Mouse (Mus musculus) kidney, postnatal 0 days (tissue): ENCODE results near the gene Aqp9. TPM values are rescaled to one million over a fixed set of nuclear protein-coding genes. Genes with fewer than 3 reads are reported as not detected.

Source experiments
- ATAC-seq: fragments of 200-750 bp; cut with Nextera tagmentation; replicated peaks from 2 replicates; pipeline ENCODE4 v1.8.0; 2017; ENCODE audit warnings: low read depth, moderate number of reproducible peaks, moderate TSS enrichment, moderate library complexity; ENCODE audit not compliant: low FRiP score
- DNase-seq: peaks from one replicate; pipeline ENCODE4 v3.0.0-alpha.2; 2016; ENCODE audit warnings: low spot score
- H3K27ac ChIP-seq: fragments of 300-500 bp; sonication (generic); 2 replicates; pipeline ENCODE4 v1.5.1; 2014; ENCODE audit warnings: mild to moderate bottlenecking
- H3K27me3 ChIP-seq: fragments of 300-500 bp; sonication (generic); 2 replicates; pipeline ENCODE4 v1.6.1; 2014; ENCODE audit warnings: low read length, mixed read lengths; ENCODE audit not compliant: insufficient read depth
- H3K36me3 ChIP-seq: fragments of 300-500 bp; sonication (generic); 2 replicates; pipeline ENCODE4 v1.6.1; 2014; ENCODE audit warnings: low read length, mixed read lengths; ENCODE audit not compliant: insufficient read depth
- H3K4me1 ChIP-seq: fragments of 300-500 bp; sonication (generic); replicated peaks from 2 replicates; pipeline ENCODE4 v1.6.1; 2014; ENCODE audit warnings: antibody characterized with exemption, low read length, mixed read lengths; ENCODE audit not compliant: insufficient read depth
- H3K4me2 ChIP-seq: fragments of 300-500 bp; sonication (generic); 2 replicates; pipeline ENCODE4 v1.6.1; 2014; ENCODE audit warnings: mild to moderate bottlenecking, low read length, moderate library complexity, mixed read lengths
- H3K4me3 ChIP-seq: fragments of 300-500 bp; sonication (generic); replicated peaks from 2 replicates; pipeline ENCODE4 v1.5.1; 2014; ENCODE audit warnings: low read depth, low read length
- H3K9ac ChIP-seq: fragments of 300-500 bp; sonication (generic); 2 replicates; pipeline ENCODE4 v1.6.1; 2014; ENCODE audit warnings: low read depth, low read length
- H3K9me3 ChIP-seq: fragments of 300-500 bp; sonication (generic); replicated peaks from 2 replicates; pipeline ENCODE4 v1.6.1; 2016; ENCODE audit warnings: low read length, inconsistent platforms, mixed read lengths
- CTCF ChIP-seq: IDR thresholded peaks from 2 replicates; pipeline ENCODE4 v1.5.1; 2016; ENCODE audit warnings: antibody characterized with exemption, low read depth, mild to moderate bottlenecking, moderate library complexity
- whole genome bisulfite sequencing: fragments of 180-500 bp; shearing (Covaris S2); extraction: QIAGEN DNeasy Blood & Tissue Kit; methylation state at CpG from one replicate; pipeline ENCODE4 v1.1.7; 2014; 5-methylcytosine and 5-hydroxymethylcytosine counted together
- polyA plus RNA-seq: library from polyadenylated mRNA; unstranded; fragments of >200 nt; fragmentation: Nextera tagmentation; extraction: Ambion mirVana; gene quantifications from 2 replicates; pipeline ENCODE4 v1.2.1, GENCODE M21; 2015

Gene Aqp9
- polyA plus RNA-seq, 1 experiment from 2014 or later = 0.04 TPM

DNA sequence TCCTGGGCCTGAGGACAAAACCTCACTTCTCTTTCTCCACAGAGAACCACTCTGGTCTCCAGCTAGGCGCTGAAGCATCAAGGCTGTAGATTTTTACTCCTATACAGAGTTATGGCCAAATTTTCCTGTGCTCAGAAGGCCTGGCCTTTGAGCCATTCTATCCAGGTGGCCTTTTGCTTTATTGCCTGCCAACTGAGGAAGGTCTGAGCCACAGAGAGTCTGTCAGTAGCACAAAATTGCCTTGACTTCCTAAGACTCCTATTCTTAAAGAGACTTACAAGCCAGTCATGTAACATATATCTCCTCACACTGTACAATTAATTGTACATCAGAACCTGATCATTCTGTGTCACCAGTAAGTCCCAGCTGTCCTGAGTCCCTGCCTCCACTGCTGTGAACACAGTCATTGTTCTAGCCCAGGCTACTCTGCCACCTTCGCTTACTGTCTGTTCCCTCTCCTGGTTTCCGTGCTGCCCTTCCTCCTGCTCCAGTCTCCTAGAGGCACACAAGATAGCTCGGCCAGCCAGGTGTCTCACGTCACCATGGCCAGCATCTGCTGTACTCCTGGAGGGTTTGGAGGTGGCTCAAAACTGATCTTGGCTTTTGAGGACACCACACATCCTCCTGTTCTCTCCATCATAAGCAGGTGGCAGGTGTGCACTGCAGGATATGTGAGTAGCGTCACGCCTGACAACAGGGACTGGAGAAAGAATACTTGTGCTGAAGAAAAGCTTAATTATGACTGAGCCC lies 96.7 kb downstream of the Aqp9 start:
- Histone ChIP-seq H3K27ac (no peak overlapping the region), H3K4me2 (no peak overlapping the region), H3K4me1 (no peaks in the 10 kb centered on the region), H3K27me3 (no peaks in the 10 kb centered on the region), H3K9ac (no peak overlapping the region), H3K9me3 (no peaks in the 10 kb centered on the region), H3K4me3 (no peak overlapping the region), H3K36me3 (no peaks in the 10 kb centered on the region)
- no peak for TF ChIP-seq CTCF
- no peak for DNase-seq
- ATAC-seq = no peak
- WGBS = 69% methylated on average over 7 of the region's 7 CpGs

DNA sequence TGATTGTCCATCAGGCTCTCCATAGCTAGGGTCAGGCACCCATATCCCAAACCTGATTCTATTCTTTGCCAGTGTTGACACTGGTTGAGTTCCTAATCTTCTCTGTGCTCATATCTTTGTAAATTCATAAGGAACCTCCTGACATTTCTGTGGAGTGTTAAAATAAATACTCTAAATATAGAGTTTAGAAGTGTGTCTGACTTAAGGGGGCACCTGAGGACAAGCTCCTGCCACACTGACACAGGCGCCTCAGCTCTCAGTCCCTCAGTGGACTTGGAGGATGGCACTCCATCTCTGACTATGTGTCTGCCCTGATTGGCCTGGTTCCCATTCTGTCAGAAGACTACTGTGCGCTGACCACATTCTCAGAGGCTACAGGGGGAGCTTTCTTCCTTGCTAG lies 97.9 kb downstream of the Aqp9 start:
- no peak for TF ChIP-seq CTCF
- DNase-seq (no peak), ATAC-seq (no peak)
- H3K27me3 ChIP-seq = no peaks in the 10 kb centered on the region
- WGBS = 98% methylated on average over 2 of the region's 2 CpGs
- no peak overlapping the region for H3K4me2 ChIP-seq
- no peaks in the 10 kb centered on the region for H3K4me1 ChIP-seq
- no peaks in the 10 kb centered on the region for H3K9me3 ChIP-seq
- no peak overlapping the region for H3K4me3 ChIP-seq
- no peak overlapping the region for H3K9ac ChIP-seq
- H3K36me3 ChIP-seq = no peaks in the 10 kb centered on the region
- H3K27ac ChIP-seq = no peak overlapping the region

DNA sequence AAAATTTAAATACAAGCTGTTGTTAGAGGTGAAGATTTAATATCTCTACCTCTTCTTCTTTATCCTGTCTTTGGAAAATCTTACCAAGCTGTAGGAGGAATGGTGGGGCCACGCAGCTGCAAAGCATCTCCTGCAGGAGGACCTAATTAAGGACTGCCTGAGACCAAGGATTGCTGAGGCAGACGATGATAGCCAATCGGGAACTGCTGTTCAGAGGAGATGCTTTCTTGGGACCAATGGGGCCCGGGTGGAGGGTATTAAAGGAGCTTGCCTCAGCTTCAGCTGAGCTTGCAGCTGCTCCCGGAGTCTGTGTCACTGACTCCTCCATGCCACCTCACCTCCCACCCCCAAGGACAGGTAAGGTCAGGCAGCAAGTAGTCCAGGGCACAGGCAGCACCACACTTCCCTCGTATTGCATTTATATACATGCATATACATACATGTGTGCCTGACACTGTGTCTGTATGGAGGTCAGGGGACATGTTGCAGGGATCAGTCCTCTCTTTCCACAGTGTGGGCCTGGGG lies 99.6 kb downstream of the Aqp9 start:
- Histone ChIP-seq H3K9ac (no peak overlapping the region), H3K27me3 (no peaks in the 10 kb centered on the region), H3K27ac (no peak overlapping the region), H3K4me3 (no peak overlapping the region), H3K36me3 (no peaks in the 10 kb centered on the region), H3K9me3 (no peaks in the 10 kb centered on the region), H3K4me2 (no peak overlapping the region), H3K4me1 (no peaks in the 10 kb centered on the region)
- no peak for DNase-seq
- no peak for TF ChIP-seq CTCF
- ATAC-seq = no peak
- 52% methylated on average over 6 of the region's 6 CpGs for WGBS

DNA sequence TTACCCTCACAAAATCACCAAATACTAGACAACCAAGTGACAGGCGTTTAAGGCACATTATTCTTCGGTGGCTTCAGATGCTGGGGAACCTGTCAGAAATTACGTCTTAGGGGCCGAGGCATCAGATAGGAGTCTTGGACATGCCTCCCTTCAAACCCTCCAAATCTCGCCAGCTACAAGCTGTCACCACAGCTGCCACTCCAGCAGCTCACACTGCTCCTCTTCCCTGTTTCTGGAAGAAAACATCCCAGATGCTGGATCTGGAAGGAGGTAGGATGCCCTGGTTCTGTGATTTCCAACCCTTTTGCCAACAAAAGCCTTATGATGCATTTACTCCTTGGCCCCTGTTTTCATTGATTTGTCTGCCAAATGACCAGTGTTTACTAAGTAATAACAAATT lies 101.3 kb downstream of the Aqp9 start:
- ATAC-seq = no peak
- Histone ChIP-seq H3K36me3 (no peaks in the 10 kb centered on the region), H3K4me3 (no peak overlapping the region), H3K9me3 (no peaks in the 10 kb centered on the region), H3K4me2 (no peak overlapping the region), H3K27ac (no peak overlapping the region), H3K9ac (no peak overlapping the region), H3K4me1 (no peaks in the 10 kb centered on the region), H3K27me3 (no peaks in the 10 kb centered on the region)
- TF ChIP-seq CTCF = no peak
- no peak for DNase-seq
- 84% methylated on average over 5 of the region's 5 CpGs for WGBS

DNA sequence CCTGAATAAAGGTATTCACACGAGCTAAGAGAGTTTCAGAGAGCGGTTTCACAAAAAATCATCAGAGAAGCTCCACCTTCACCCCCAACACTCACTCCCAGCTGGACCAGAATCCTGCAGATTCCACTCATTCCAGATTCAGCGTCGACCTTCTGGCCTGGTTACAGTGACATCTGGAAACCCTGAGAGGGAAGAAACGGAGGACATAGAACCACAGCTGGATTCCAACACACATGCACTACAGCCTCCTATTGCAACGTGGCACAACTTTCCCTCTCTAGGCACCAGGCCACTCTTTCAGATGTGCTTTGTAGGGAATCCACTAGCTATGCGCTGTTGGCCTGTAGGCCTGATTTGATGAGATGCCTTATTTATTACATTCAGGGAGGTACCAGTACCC lies 102.0 kb downstream of the Aqp9 start:
- WGBS = 63% methylated on average over 7 of the region's 7 CpGs
- H3K9ac ChIP-seq = no peak overlapping the region
- no peak overlapping the region for H3K4me3 ChIP-seq
- TF ChIP-seq CTCF = no peak
- H3K4me2 ChIP-seq = no peak overlapping the region
- H3K36me3 ChIP-seq = no peaks in the 10 kb centered on the region
- H3K4me1 ChIP-seq = no peaks in the 10 kb centered on the region
- no peak overlapping the region for H3K27ac ChIP-seq
- no peaks in the 10 kb centered on the region for H3K9me3 ChIP-seq
- DNase-seq = peak; percentile 34
- ATAC-seq = no peak
- no peaks in the 10 kb centered on the region for H3K27me3 ChIP-seq

DNA sequence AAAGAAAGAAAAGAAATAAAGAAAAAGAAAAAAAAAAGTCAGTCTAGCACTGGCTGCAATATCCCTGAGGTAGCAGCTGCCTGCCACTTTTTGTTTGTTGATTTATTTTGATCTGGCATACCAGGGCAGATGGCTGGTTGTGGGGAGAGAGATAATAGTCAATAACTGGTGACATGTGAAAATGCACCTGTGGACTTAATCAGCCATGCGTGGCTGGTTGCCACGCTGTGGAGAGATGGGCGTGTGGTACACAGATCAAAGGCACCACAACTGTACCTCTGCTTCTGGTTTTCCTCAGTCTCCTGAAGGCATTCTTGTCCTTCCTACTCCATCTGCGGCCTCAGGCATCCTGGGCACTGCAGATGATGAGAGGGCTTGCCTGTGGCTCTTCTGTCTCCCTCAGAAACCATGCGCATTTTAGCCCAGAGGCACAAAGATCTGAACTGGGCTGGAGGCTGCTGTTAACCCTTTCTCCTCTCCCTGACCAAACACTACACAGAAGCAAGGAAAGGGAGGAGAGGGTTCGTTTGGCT lies 103.1 kb downstream of the Aqp9 start:
- no peak for TF ChIP-seq CTCF
- no peak overlapping the region for H3K9ac ChIP-seq
- 44% methylated on average over 6 of the region's 6 CpGs for WGBS
- no peak overlapping the region for H3K4me3 ChIP-seq
- H3K27me3 ChIP-seq = no peaks in the 10 kb centered on the region
- DNase-seq (no peak), ATAC-seq (no peak)
- no peaks in the 10 kb centered on the region for H3K4me1 ChIP-seq
- no peaks in the 10 kb centered on the region for H3K9me3 ChIP-seq
- no peak overlapping the region for H3K4me2 ChIP-seq
- no peaks in the 10 kb centered on the region for H3K36me3 ChIP-seq
- H3K27ac ChIP-seq = no peak overlapping the region
